Mouse (Mus musculus) left cerebral cortex, adult 8-10 months (tissue): ENCODE data around the gene Rnf187. TPM values are rescaled to one million over a fixed set of nuclear protein-coding genes. Genes with fewer than 3 reads are reported as not detected.
"Not testable (repeated sequence)": the region's sequence is repeated elsewhere in the genome, so short reads cannot be mapped to it uniquely, and the experiment has no call there.

Source experiments
- DNase-seq, 2 experiments: peaks; one replicate each; pipeline ENCODE4 v3.0.0; 2022; ENCODE audit warnings: low spot score in 2 of 2
- total RNA-seq, 4 experiments: library from RNA; stranded (reverse); gene quantifications; 2 replicates each; pipeline ENCODE4 v1.2.4; 2022

The Rnf187 gene
- total RNA-seq, 4 experiments from 2014 or later = 448 to 480 (median 462) TPM

- DNase-seq = no peak
These were observed 28.6 kb upstream of the Rnf187 start for GRCm38 (mm10) chr11:58967346-58967745.

GRCm38 (mm10) chr11:58965001-58965760 is 26.5 kb upstream of the Rnf187 start:
- DNase-seq = no peak

- DNase-seq = no peak
These were observed 25.5 kb upstream of the Rnf187 start for GRCm38 (mm10) chr11:58964216-58964615.

GRCm38 (mm10) chr11:58963543-58963942 is 24.8 kb upstream of the Rnf187 start:
- no peak for DNase-seq

GRCm38 (mm10) chr11:58961364-58962177 is 22.9 kb upstream of the Rnf187 start:
- no peak for DNase-seq

GRCm38 (mm10) chr11:58959921-58960465 is 21.3 kb upstream of the Rnf187 start:
- DNase-seq = peak; percentile 66 to 80

- DNase-seq = no peak
These were observed 20.6 kb upstream of the Rnf187 start for GRCm38 (mm10) chr11:58959186-58959825.

GRCm38 (mm10) chr11:58958536-58958935 is 19.8 kb upstream of the Rnf187 start:
- no peak for DNase-seq

GRCm38 (mm10) chr11:58957226-58957914 is 18.7 kb upstream of the Rnf187 start:
- DNase-seq = no peak

GRCm38 (mm10) chr11:58955868-58956257 is 17.1 kb upstream of the Rnf187 start:
- DNase-seq = no peak

GRCm38 (mm10) chr11:58955143-58955867 is 16.6 kb upstream of the Rnf187 start:
- DNase-seq = no peak

- peak; percentile 87 to 96 for DNase-seq
These were observed 15.9 kb upstream of the Rnf187 start, which contains the start of the genes Hist3h2a and Trim17 for GRCm38 (mm10) chr11:58954420-58955142. Hist3h2a (plus strand) TSS chr11:58954685. Trim17 (plus strand) TSS chr11:58954685.

- not testable (repeated sequence) for DNase-seq
These were observed 15.4 kb upstream of the Rnf187 start for GRCm38 (mm10) chr11:58954170-58954419.

GRCm38 (mm10) chr11:58953351-58954169 is 14.8 kb upstream of the Rnf187 start:
- no peak for DNase-seq

GRCm38 (mm10) chr11:58951210-58951609 is 12.5 kb upstream of the Rnf187 start:
- no peak for DNase-seq

GRCm38 (mm10) chr11:58949480-58950431 is 11.0 kb upstream of the Rnf187 start:
- DNase-seq = peak in 1 of 2 experiments; percentile 68

GRCm38 (mm10) chr11:58948542-58949479 is 10.1 kb upstream of the Rnf187 start, which contains the start of gene Hist3h2ba:
Hist3h2ba (plus strand) TSS chr11:58948920.
- peak; percentile 79 to 80 for DNase-seq
